Mouse (Mus musculus) cerebellum, postnatal 36 days (tissue): ENCODE measurements at regions not wholly inside any gene's neighbourhood (a gene's known extent, or its start where the extent isn't known, plus 50 kb on each side); places are given as distances from the start of the nearest gene placed in this dataset.

Experiments used
- DNase-seq, 2 experiments: peaks; one replicate each; pipeline ENCODE4 v3.0.0; 2021 to 2022; ENCODE audit warnings: mixed read lengths in 2 of 2

- DNase-seq = no peak
These were observed 104.7 kb downstream of the Nsun3 start for GRCm38 (mm10) chr16:62681880-62682279.

DNA sequence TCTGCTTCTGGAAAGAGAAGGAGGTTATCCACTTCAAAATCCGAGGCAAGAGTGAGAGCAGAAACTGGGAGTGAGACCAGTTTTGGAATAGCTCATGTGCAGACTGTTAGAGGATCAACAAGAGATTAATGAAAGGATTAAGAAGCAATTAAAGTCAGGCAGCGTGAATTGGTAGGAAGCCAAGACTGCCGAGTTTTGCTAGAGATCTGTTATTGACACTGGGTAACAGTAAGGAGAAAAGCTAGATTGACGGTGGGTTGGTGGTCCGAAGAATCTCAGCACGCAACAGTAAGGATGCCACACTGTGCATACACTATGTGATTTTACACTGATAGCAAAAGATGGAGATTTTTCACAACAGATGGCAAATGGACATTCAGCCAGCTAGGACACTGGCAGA, 109.8 kb downstream of the Nsun3 start:
- no peak for DNase-seq

- no peak for DNase-seq
These were observed 129.2 kb downstream of the Nsun3 start for GRCm38 (mm10) chr16:62657383-62657782.

DNA sequence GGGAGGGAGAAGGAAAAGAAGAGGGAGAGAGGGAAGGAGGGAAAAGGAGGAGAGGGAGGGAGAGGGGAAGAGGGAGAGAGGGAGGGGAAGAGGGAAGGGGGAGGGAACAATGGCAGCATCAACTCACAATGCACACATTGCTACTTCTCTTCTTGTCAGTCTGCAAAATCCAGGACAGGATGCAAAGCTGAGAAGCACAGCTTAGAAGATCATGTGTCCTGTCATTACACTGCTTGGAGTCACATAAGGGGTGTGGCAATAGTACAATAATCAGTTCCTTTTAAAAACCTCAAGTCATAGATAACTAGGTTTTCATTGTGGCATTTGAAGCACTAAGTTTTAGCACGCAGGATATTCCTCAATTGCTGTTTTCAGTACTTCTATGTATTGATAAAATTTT, 132.2 kb downstream of the Nsun3 start:
- DNase-seq = no peak

- no peak for DNase-seq
These were observed 132.8 kb downstream of the Nsun3 start for GRCm38 (mm10) chr16:62653817-62654216.

- no peak for DNase-seq
These were observed 133.7 kb downstream of the Nsun3 start for GRCm38 (mm10) chr16:62652769-62653465.

- no peak for DNase-seq
These were observed 135.8 kb downstream of the Nsun3 start for GRCm38 (mm10) chr16:62650856-62651255.

- no peak for DNase-seq
These were observed 138.3 kb downstream of the Nsun3 start for GRCm38 (mm10) chr16:62648326-62648725.

- DNase-seq = no peak
These were observed 140.5 kb downstream of the Nsun3 start for GRCm38 (mm10) chr16:62646113-62646512.

DNA sequence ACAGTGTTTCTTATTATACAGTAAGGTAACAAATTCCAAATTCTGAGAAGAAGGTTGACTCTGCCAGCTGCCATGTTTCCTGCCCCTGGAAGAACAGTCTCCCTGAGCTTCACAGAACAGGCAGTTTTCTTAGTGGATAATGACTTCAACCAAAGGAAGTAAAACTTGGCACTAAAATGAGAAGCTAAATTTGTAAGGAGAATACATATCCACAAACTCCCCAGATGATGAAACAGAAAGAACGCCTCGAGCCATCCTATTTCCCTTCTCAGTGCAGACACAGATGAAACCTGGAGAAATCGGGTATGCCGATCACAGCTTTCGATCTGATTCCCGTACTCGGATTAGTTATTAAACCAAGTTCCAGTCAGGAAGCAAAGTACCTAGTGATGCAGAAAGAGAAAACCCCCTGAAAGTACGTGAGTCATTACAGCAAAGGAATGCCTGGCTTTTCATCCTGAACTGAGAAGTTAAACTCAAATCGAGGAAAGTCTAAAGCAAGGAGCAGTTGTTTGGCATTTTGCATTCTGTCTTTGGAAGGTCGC, 143.7 kb downstream of the Nsun3 start:
- DNase-seq = no peak

DNA sequence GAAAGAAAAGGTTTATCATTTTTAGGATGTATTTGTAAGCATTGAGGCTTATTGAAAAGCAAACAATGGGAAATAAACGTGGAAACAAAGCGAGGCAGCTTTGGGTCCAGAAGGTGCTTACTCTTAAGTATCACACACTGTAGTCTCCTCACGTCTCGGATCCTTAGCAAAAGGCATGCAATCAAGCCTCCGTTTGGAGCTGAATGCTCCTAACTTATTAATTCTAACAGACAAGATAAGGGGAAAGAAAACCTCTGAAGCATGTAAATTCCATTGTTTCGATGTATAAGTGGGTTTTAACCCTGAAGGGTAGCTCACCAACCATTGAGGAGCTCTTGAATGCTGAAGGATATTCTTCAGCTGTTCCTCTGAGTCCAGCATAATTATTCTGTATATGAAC, 162.7 kb downstream of the Nsun3 start:
- no peak for DNase-seq

GRCm38 (mm10) chr16:62610873-62611272, 175.7 kb downstream of the Nsun3 start:
- no peak for DNase-seq

DNA sequence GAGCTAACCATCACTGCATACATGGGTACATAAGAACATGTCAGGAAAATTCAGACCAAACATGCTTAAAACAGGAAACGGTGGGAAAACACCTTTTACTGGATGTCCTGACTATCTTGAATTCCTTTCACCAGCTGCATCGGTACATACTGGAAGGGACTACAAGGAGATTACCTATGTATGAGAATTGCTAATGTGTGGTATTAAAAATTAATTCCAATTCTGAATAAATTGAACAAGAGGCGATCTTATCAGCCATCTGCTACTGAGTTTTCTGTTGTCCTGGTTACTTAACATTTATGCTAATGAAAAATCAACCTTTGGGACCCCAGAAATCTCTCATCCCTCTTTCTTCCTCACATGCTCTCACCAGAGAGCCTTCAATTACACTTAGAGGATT, 178.0 kb downstream of the Nsun3 start:
- no peak for DNase-seq

DNA sequence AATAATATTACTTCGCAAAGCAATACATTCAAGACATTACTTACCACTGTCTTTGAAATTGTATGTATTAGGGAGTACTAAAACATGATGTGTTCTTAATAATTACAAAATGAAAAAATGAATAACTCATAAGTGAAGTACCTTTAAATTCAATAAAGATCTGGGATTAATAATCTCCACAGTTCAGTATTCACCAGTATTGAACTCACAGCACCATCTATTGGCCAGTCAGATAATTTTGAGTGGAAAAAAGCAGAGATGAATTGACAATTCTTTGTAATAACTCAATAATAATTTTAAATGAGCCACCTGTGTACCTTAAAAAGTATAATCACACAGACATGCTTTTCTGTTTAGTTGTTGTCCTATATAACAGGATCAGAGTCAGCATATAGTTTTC, 180.7 kb downstream of the Nsun3 start:
- DNase-seq = no peak

GRCm38 (mm10) chr16:62562051-62562450, 224.6 kb downstream of the Nsun3 start:
- peak; percentile 20 for DNase-seq

GRCm38 (mm10) chr16:62543156-62543555, 243.5 kb downstream of the Nsun3 start:
- no peak for DNase-seq

- no peak for DNase-seq
These were observed 248.7 kb downstream of the Nsun3 start for GRCm38 (mm10) chr16:62537730-62538479.

DNA sequence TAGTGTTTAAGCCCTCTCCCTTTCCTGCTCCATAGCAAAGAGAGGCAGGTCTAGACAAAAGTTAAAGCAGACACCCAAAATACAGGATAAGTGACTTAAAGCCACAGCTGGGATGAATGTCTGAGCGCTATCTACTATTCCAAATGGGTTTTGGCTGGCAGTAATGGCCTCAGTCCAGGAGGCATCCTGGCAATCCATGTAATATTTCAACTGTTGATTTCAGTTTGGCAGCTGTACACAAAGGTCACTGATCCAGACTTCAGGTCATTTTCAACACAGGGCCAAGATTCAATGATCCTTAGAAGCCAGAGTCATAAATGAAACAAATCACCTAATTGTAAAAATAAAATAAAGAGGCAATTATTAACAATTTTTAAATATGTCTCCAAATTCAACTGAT, 277.3 kb downstream of the Nsun3 start:
- DNase-seq = no peak

- no peak for DNase-seq
These were observed 279.7 kb downstream of the Nsun3 start for GRCm38 (mm10) chr16:62506725-62507482.

DNA sequence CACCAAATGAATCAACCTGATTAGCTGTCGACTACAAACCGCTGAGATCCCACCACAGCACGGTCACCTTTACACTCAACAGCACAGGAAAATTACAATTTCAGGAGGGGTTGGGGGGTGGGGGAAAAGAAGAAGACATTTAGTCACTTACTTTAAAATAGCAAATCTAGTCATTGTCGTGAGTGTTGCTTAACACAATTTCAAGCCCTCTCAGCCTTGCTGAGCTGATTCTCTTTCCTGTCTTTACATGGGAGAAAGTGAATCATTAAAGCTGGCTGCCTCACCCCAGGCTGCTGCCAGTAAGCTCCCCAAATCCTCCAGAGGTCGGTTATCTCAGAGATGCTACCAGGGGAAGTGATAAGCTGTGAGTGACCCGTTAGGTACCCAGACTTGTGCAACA, 285.7 kb downstream of the Nsun3 start:
- no peak for DNase-seq

GRCm38 (mm10) chr16:62500334-62500733, 286.3 kb downstream of the Nsun3 start:
- no peak for DNase-seq

DNA sequence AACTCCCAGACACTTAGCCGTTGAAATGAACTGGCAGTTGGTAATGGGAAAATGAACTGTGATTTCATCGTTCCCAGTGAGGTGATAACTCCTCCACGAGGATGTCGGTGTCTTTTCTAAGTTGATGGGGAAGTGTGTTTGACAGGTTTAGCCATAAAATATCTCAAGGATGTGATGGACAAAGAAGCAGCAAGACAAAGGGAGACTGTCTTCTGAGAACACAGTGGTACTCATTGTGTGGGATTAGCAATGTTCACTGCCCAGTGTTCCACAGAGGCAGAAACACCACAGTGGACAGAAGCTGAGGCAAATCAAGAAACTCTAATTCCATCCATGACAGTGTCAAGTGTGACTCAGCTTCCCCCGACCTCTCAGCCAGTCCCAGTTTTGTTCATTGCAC, 287.9 kb downstream of the Nsun3 start:
- DNase-seq = no peak

GRCm38 (mm10) chr16:62496697-62497096, 289.9 kb downstream of the Nsun3 start:
- DNase-seq = no peak
